Mouse (Mus musculus): ENCODE measurements at regions not wholly inside any gene's neighbourhood (a gene's known extent, or its start where the extent isn't known, plus 50 kb on each side); places are given as distances from the start of the nearest gene placed in this dataset.
"Not testable (repeated sequence)": the region's sequence is repeated elsewhere in the genome, so short reads cannot be mapped to it uniquely, and the experiment has no call there.

DNA sequence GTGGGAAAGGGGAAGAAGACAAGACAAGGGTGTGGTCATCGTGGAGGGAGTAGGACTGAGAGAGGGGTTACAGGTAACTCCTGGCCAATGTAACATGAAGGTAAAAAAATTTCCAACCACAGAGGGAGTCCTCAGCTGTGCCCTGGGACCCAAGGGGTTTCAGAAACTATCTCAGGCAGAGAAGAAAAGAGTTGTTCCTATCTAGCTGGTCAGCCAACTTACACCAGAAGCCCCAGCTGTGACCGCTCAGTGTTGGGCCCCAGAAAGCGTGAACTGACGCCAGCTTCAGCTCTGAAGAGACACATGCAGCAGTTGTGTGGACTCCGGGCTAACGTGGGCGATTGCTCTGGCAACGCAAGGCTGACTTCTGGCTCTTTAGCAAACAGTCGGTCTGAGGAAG is 52.2 kb downstream of the Rhob start:
- no peak for DNase-seq (ENCODE audit: low read depth, low spot score)

DNA sequence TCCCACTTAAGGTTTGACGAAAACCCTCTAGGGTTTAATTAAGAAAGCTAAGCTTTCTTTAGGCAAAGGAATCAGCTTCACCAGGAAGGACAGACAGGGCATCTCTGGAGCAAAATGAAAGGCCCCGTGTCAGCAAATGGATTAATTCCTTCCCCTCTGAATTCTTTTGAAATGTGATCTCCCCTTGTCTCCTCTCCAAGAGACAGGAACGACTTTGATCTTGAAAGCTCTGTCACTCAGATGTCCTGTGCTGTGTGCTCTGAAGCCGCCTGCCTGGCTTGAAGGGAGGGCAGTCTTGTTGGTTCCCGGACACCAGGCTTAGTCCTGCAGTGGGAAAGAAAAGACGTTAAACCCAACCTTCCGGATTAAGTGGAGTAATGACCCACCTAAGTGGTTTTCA is 52.8 kb downstream of the Rhob start:
- DNase-seq (ENCODE audit: low read depth, low spot score): peak; percentile 43

DNA sequence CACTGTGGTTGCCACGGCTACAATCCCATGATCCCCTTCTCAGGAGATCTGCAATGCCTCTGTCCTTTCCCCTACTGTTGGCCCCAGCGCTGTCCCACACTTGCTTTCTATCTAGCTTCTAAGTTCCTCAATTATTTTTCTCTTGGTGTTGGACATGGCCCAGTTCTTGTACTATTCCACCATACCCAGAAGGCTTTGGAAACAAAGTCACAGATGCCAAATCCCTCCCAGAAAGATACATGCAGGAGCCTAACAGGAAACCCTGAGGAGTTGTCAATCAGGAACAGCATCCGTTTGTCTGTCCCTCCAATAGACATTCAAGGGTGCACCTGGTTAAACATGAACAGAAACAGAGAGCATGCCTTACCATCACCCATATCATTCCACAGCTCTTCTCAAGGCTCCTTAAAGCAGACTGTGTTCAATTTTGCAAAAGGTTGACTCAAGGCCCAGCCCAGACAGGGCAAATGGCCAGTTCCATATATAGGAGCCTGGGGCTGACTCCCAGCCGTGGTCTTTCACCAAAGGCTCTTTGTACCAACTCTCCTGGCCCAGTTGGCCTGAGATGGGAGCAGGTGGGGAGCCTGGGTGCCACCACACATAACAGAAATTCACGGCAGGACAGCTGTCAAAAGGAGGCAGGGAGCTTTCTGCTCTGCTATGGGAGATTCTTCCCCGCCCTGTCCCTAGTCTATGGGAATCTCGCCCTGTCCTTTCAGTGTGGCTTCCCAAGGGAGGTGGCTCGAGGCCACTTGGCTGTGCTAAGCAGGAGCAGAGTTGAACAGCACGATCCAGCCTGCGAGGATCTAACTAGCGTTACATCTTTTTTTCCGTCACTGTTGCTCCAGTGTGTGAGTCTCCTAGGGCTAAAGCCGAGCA is 54.6 kb downstream of the Rhob start:
- no peak for DNase-seq (ENCODE audit: low read depth, low spot score)

DNA sequence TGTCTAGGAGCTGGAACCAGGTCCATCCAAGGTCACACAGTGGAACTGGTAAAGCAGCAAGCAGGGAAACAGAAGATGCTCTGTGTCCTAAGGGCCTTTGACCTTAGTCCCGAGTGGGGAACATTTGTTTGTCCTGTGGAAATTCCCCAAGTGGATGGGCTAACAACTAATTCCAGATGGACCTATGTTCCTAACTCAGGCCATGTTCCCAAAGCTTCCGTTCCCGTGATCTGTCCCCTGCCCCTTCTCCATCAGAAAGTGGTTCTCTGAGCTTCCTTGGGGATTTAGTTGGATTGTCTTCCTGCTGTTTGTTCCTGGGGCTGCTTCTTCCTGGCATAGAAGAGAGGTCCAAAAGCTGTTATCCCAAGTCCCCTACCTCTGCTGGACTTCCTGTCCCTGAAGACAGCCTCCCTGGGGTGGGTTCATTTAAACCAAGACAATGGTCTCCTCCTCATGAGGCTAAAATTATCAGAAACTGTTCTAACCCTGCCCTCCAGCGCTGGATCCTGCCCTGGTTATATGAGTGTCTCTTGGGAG is 55.8 kb downstream of the Rhob start:
- no peak for DNase-seq (ENCODE audit: low read depth, low spot score)

DNA sequence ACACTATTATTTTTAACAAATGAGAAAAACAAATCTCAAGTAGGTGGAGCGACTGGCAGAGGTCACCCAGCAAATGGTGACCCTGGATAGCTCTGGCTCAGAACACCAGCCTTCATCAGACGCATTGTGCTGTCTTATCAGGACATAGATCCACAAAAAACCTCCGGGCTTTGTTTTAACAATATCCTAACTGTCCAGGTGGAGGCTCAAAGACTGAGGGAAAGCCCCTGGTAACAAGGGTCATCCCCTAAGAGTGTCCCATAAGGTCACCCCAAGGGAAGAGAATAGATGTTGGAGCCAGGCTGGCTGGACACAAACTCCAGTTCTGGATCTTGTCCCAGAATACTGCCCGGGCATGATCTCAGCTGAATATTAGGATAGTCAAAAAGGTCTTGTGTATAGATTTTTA is 56.6 kb downstream of the Rhob start:
- no peak for DNase-seq (ENCODE audit: low read depth, low spot score)

DNA sequence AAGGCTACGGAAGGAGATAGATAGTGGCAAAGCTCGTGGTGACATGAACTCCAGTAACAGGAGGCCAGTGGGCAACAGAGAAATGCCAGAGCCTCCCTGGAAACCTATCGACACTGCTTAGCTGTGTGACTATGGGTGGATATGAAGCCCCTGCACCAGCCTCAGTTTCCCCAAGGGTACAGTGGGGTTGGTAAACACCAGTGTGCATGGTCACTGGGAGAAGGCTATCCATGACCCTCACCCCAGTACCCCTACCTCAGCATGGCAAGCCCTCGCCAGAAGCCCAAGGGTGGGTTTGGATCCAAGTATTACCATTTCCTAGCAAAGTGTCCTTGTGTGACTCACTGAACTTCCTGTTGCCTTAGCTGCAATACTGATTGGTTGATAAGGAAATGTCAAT is 58.5 kb downstream of the Rhob start:
- no peak for DNase-seq (ENCODE audit: low read depth, low spot score)

DNA sequence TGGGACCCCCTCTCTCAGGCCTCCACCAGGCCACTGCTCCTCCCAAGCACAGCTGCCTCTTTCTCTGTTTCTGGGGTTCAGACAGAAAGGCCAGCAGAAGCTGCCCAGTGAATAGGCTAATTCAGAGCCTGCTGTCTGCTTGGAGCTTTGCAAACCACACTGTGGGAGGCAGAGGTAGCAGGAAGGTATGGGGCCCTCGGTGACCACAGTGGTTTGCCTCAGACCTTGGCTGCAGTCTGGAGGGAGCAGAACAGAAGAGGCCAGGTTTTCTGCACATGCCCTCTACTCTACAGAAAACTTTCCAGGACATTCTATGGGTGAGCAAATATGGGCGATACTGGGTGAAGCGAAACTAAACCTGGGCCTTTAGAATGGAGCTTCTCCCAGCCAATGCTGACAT is 59.4 kb downstream of the Rhob start:
- DNase-seq (ENCODE audit: low read depth, low spot score): no peak

DNA sequence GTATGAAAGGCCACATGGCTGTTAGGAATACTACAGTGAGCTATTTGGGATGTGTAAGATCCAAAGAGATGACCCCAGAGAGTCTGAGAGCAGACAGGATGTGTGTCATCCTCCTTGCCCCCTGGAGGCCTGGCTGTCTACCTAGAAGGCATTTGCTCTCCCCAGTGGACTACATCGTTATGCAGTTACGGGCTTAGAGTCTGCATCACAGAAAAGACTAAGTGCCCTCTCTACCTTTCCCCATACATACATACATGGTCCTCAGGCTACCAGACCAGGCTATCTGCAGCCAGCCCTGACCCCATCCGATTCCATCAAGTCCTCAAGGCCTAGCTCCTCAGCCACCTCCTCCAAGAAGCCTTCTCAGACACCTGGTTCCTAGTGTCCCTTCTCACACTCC is 59.9 kb downstream of the Rhob start:
- DNase-seq (ENCODE audit: low read depth, low spot score): no peak

DNA sequence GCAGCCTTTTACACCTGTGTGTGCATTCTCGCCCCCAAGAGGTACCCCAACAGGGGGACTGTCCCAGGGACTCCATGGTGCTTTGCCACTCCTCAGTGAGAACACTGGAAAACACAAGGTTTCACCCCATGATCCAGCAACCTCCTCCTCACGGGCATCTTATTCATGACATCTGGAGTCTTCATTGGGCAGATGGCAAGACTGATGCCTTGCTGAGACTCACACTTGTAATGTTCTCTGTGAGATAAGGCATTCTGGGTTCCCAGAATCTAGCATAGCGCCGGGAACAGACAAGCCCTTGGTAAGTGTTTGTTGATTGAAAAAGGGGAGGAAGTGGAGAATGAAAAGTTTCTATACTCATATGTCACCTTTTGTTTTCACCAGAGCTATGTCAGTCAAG is 60.3 kb downstream of the Rhob start:
- DNase-seq (ENCODE audit: low read depth, low spot score): no peak

DNA sequence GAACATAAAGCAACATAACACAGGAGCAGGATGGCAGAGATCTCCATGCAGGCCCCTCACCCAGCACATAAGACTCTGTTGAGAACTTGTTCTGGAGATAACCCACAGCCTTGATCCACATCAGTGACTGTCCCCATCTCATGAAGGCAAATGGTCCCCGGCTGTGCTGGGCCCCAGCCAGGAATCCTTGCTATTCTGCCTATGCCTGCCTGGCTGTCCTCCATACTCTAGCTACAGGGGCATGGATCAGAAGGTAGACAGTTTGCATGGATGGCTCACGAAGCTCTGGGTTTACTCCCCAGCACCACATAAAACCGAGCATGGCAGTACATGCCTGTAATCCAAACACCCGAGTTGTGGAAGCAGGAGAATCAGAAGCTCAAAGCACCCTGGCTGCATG is 61.2 kb downstream of the Rhob start:
- no peak for DNase-seq (ENCODE audit: low read depth, low spot score)

DNA sequence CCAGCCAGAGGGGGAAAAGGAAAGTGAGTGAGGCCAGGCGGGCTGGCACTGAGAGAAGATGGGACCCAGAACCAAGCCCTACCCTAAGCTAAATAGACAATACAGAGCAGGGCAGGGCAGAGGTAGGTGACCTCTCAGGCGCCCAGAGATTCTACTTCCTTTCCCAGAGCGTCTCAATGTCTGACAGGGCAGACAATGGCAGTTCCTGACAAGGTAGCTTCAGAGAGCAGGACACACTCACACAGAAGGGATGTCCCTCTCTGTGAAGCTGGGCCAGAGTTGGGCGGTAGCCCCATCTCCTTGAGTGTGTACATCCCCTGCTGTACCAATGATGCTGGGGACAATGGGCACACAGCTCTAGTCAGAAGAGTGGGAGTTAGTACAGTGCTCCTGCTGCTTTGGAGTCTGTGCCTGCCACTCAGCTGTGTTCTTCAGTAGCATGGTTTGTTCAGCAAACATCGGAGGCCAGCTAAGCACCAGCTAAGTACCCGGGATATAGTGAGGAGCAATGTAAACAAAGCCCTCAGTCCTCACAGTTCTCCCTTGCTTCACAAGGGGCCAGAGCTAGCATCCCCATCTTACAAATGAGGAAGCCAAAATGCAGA is 62.7 kb downstream of the Rhob start:
- DNase-seq (ENCODE audit: low read depth, low spot score): no peak

DNA sequence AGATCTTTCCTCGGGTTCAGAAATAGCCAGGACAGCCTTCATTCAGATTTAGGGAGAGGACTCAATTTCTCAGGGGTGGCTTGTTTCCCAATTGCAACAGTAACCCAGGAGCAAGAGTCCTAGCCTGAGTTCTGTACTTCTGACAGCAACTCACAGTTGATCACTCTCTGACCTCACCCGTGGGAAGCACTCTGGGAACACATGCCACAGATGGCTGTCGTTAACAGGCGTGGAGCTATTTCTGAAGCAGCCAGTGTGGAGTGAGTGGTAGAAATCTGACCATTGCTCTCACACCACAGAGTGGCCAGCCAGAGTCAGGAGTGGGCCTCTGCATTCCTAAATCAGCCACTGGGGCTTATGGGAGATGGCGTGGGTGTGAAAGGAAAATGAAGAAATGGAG is 63.3 kb downstream of the Rhob start:
- DNase-seq (ENCODE audit: low read depth, low spot score): no peak

DNA sequence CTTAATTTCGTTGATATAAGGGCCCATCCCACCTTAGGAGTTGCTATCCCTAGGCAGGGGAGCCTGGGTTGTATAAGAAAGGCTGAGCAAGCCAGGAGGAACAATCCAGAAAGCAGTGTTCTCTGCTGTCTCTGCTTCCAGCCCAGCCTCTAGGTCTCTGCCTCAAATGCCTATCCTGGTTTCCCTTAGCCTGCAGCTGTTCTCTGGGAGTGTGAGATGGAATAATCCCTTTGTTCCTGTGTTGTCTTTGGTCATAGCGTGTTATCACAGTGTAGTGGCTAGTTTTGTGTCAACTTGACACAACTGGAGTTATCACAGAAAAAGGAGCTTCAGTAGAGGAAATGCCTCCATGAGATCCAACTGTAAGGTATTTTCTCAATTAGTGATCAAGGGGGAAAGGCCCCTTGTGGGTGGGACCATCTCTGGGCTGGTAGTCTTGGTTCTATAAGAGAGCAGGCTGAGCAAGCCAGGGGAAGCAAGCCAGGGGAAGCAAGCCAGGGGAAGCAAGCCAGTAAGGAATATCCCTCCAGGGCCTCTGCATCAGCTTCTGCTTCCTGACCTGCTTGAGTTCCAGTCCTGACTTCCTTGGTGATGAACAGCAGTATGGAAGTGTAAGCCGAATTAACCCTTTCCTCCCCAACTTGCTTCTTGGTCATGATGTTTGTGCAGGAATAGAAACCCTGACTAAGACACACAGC is 64.0 kb downstream of the Rhob start:
- not testable (repeated sequence) for DNase-seq (ENCODE audit: low read depth, low spot score)

DNA sequence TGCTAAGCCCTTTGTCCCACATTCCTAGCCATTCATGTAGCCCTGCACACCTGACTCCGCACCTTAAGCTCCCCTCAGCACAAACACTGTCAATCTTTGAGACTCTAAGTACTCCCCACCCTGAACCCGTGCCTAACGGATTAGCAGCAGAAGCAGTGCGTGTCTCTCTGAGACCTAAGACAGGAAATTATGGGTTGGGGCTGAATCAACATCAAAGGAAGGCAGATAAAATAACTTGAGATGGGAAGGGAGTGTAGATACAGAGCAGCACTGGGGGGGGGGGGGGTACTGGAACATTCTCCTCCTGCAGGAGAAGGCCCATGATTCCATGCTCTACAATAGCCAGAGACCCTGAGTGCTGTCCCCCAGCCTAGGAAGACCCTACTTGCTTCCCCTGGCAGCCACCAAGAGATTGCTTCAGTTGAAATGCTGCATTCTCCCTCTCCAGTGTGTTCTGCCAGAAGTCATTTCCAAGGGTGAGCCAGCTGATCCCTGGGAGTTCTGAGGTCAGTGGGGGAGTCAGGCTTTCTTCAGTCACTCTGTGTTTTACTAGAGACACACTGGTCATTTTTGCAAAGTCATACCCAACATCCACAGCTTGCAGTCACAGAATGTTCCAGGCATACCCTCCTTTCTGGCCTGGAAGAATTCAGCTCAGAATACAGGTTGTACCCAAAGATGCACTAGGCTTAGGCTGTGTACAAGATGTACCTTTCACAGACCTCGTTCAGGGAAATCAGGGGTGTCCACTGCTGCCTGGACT is 71.4 kb downstream of the Rhob start:
- DNase-seq (ENCODE audit: low read depth, low spot score): no peak

DNA sequence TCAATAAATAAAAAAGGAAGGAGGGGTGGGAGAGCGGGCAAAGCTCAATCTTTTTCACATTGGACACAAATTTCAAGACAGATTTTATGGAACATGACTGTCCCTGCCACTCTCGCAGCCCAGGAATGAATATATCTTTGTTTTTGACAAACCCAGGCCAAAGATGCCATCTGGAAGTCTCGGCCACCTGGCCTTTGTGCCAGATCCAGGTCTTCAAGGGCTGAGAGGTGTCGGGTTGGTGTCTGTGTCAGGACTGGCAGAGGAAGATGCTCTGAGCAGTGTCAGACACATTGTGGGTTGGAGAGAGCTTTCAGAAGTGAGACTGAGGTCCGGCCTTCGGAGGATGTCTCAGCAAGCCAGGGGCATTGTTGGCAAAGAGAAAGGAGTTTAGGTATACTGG is 75.3 kb downstream of the Rhob start:
- no peak for DNase-seq (ENCODE audit: low read depth, low spot score)

DNA sequence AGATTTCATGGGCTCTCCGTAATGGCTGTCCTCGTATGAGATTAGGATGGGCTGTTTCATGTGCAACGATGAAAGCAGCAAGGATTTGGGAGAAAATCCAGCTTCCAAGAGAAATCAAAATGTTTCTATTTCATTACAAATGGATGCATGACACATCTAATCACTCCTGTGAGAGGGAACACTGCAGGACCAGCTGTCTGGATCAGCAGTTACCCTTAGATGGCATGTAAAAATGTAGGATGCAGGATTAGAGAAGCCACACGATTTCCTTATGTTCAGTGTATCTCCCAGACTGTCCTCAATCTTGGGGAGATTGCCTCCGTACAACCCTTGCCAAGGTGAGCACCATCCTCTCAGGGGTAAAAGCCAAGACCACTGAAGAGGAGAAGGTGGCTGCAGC is 77.1 kb downstream of the Rhob start:
- DNase-seq (ENCODE audit: low read depth, low spot score): no peak

DNA sequence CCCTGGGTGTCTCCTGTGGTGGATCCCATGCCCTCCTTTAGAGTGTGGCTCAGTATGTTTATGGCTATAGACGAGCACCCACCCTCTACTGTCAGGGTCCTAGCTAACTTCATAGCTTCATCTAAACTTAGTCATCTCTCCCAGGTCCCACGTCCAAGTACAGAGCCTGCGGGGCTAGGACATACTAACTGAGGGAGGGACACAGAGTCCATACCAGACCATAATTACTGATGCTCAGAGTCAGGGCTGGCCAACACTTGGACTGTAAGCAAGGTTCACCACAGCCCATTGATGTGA is 78.6 kb downstream of the Rhob start:
- no peak for DNase-seq (ENCODE audit: low read depth, low spot score)

DNA sequence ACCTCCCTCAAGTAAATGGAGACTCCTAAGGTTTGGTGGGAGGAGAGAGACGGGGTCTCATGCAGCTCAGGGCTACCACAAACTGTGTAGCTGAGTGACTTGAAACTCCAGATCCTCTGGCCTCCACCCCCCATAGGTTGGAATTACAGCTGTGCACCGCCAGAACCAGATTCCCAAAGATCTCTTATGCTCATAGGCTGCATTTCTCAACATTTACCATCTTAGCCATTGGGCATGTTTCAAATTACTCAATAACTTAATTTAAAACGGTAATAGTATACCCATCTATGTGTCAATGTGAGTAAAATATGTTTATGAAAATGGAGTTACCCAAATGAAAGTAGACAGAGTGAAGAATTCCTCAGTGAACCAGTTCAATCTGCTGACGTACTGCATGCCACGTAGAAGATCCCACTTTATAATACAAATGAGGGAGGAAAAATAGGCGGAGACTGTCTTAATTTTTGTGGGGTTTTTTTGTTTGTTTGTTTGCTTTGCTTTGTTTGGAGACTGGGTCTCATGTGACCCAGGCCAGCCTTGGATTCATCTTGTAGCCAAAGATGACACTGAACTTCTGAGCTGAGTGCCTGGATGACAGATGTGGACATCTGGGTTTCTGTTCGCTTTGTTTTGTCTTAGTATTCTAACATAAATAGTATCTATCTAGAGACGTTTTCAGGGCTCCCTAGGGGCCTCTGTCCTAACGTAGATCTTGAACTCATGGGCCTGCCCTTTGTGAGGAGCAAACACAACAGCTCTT is 79.1 kb downstream of the Rhob start:
- DNase-seq (ENCODE audit: low read depth, low spot score): no peak

DNA sequence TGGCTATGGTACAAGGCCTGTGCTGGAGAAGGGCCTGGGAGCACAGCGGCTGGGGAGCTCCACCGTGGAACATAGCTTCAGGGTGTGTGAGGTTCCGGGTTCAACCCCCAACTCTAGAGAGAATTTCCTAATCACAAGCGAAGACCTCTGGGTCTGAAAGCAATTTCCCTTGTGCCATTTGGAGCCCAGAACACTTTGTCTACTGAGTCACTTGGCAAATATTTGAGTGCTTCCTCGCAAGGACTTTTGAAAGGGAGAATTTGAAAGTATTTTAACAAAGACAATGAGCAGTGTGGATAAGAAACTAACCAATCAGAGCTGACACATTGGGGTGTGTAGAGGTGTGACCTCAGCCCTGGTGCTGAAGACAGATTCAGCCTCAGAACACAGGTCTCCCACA is 80.9 kb downstream of the Rhob start:
- no peak for DNase-seq (ENCODE audit: low read depth, low spot score)

DNA sequence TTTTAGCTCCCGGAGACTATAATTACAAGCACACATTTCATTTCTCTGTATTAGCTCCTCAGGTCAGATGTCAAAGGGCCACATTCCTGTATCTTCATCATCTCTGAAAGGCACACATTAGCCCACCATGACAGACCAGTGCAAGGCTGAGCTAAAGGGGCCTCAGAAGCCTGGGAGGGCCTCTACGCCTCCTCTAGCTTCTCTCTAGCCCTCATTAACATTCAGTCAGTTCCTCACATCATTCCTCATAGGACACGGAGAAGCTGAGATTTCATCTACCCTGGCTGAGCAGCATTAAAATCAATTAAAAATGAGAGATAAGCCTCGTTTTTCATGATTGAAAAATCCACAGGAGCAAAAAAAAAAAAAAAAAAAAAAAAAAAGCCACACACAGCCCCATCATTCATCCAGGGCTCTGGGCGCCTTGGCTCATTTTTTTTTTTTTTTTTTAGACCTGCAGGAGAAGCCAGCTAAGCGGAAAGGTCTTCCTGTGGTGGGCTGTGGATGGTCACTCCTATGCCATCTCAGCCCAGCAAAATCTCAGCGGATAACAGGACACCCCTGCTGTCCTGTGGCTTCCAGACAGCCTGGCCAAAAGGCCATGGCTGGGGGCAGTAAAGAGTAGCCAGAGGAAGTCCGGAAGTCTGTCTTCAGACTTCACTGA is 82.5 kb downstream of the Rhob start:
- DNase-seq (ENCODE audit: low read depth, low spot score): no peak

DNA sequence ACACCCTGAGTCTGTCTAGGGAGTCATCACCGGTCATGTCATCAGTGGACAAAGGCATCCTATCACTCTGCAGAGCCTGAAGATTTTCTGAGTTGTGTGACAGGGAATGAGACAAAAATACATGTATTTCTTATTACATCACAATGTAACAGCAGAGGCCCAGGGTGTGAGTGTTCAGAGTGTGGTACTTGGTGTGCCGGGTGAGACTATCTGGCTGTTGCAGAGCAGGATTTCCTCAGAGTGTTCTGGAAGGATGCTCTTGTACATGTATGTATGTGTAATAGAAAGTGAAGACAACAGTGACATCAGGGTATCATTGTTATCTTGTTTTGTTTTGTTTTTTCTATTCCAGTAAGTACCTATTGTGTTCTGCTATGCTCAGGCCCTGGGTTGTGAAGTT is 87.7 kb downstream of the Rhob start:
- DNase-seq (ENCODE audit: low read depth, low spot score): no peak
